Mouse (Mus musculus) olfactory bulb, adult 2 months (tissue): ENCODE results near the gene Col1a1.

ENCODE experiments used
- CTCF ChIP-seq: fragments of 200-500 bp; IDR thresholded peaks from 2 replicates; pipeline ENCODE4 v1.5.1; 2012; ENCODE audit warnings: low read depth, mild to moderate bottlenecking, low read length, moderate library complexity; ENCODE audit not compliant: insufficient read depth
- POLR2A ChIP-seq: fragments of 200-500 bp; IDR thresholded peaks from 2 replicates; pipeline ENCODE4 v1.6.1; 2012; ENCODE audit warnings: mild to moderate bottlenecking, low read depth, low read length, moderate library complexity; ENCODE audit not compliant: insufficient read depth

DNA sequence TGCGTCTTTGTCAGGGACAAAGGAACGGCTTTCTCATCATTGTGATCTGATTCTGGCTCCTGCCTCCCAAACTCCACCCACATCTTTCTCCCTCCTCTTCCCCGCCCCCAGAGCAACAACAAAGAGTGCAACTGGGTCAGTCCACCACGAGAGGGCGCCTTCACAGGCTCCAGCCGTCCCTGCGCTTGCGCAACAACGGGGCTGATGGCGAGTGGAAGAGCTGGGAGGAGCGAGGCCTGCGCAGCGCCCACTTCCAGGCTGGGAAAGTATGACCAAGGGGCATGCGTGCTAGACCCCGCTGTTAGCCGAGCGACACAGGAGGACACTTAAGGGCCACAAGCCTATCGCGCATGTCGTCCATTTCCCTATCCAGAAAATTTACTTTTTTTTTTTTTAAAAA is 42.9 kb downstream of the Col1a1 start:
- TF ChIP-seq POLR2A (peak; percentile 54; the same call in 1 of the 2 replicates), CTCF (peak; percentile 89)
